Mouse (Mus musculus): ENCODE results near the gene Crtc2. TPM values are rescaled to one million over a fixed set of nuclear protein-coding genes. Genes with fewer than 3 reads are reported as not detected.
"Not testable (repeated sequence)": the region's sequence is repeated elsewhere in the genome, so short reads cannot be mapped to it uniquely, and the experiment has no call there.

The Crtc2 gene
- total RNA-seq, 4 experiments from 2014 or later: 15.3 to 21.7 (median 16.5) TPM

- DNase-seq (ENCODE audit: low spot score in 2 of 2): no peak
These were observed 13.2 kb downstream of the Crtc2 start for GRCm38 (mm10) chr3:90266901-90267775.

GRCm38 (mm10) chr3:90268190-90268589 lies 14.2 kb downstream of the Crtc2 start:
- no peak for DNase-seq (ENCODE audit: low spot score in 2 of 2)

- DNase-seq (ENCODE audit: low spot score in 2 of 2): no peak
These were observed 15.0 kb downstream of the Crtc2 start for GRCm38 (mm10) chr3:90268971-90269370.

- no peak for DNase-seq (ENCODE audit: low spot score in 2 of 2)
These were observed 16.8 kb downstream of the Crtc2 start for GRCm38 (mm10) chr3:90270784-90271183.

- DNase-seq (ENCODE audit: low spot score in 2 of 2): no peak
These were observed 18.2 kb downstream of the Crtc2 start for GRCm38 (mm10) chr3:90272170-90272569.

GRCm38 (mm10) chr3:90273855-90274254 lies 19.9 kb downstream of the Crtc2 start:
- no peak for DNase-seq (ENCODE audit: low spot score in 2 of 2)

GRCm38 (mm10) chr3:90275286-90275685 lies 21.3 kb downstream of the Crtc2 start:
- no peak for DNase-seq (ENCODE audit: low spot score in 2 of 2)

GRCm38 (mm10) chr3:90276858-90277257 lies 22.9 kb downstream of the Crtc2 start:
- DNase-seq (ENCODE audit: low spot score in 2 of 2): no peak

- DNase-seq (ENCODE audit: low spot score in 2 of 2): no peak
These were observed 23.8 kb downstream of the Crtc2 start for GRCm38 (mm10) chr3:90277793-90278192.

- no peak for DNase-seq (ENCODE audit: low spot score in 2 of 2)
These were observed 24.2 kb downstream of the Crtc2 start for GRCm38 (mm10) chr3:90278211-90278610.

- DNase-seq (ENCODE audit: low spot score in 2 of 2): no peak
These were observed 25.3 kb downstream of the Crtc2 start for GRCm38 (mm10) chr3:90279216-90279615.

GRCm38 (mm10) chr3:90279743-90280142 lies 25.8 kb downstream of the Crtc2 start:
- no peak for DNase-seq (ENCODE audit: low spot score in 2 of 2)

- no peak for DNase-seq (ENCODE audit: low spot score in 2 of 2)
These were observed 26.7 kb downstream of the Crtc2 start for GRCm38 (mm10) chr3:90280708-90281107.

- DNase-seq (ENCODE audit: low spot score in 2 of 2): no peak
These were observed 30.2 kb downstream of the Crtc2 start for GRCm38 (mm10) chr3:90284150-90284549.

GRCm38 (mm10) chr3:90289403-90289802 lies 35.4 kb downstream of the Crtc2 start:
- DNase-seq (ENCODE audit: low spot score in 2 of 2): not testable (repeated sequence)

GRCm38 (mm10) chr3:90290602-90291001 lies 36.6 kb downstream of the Crtc2 start:
- DNase-seq (ENCODE audit: low spot score in 2 of 2): no peak

- DNase-seq (ENCODE audit: low spot score in 2 of 2): no peak
These were observed 38.0 kb downstream of the Crtc2 start for GRCm38 (mm10) chr3:90291982-90292344.

GRCm38 (mm10) chr3:90292345-90293275 lies 38.6 kb downstream of the Crtc2 start, which contains the start of gene Gatad2b:
Gene Gatad2b (plus strand): TSS chr3:90293178.
- peak; percentile 97 to 99 for DNase-seq (ENCODE audit: low spot score in 2 of 2)

- DNase-seq (ENCODE audit: low spot score in 2 of 2): peak; percentile 19 to 24
These were observed 39.5 kb downstream of the Crtc2 start for GRCm38 (mm10) chr3:90293352-90294063.

- DNase-seq (ENCODE audit: low spot score in 2 of 2): no peak
These were observed 40.1 kb downstream of the Crtc2 start for GRCm38 (mm10) chr3:90294064-90294440.

GRCm38 (mm10) chr3:90294651-90295050 lies 40.7 kb downstream of the Crtc2 start:
- DNase-seq (ENCODE audit: low spot score in 2 of 2): no peak

Measured in gastrocnemius, adult 8-10 months (tissue).